Mouse (Mus musculus) limb, embryonic 11.5 days (tissue): ENCODE data around the gene Cyp1a1. TPM values are rescaled to one million over a fixed set of nuclear protein-coding genes. Genes with fewer than 3 reads are reported as not detected.

ENCODE experiments used
- ATAC-seq: fragments of 200-750 bp; cut with Nextera tagmentation; 2 replicates; pipeline ENCODE4 v1.8.0; 2017; ENCODE audit warnings: low read depth; ENCODE audit not compliant: insufficient number of reproducible peaks, low FRiP score, low TSS enrichment
- DNase-seq: peaks from one replicate; pipeline ENCODE4 v3.0.0-alpha.2; 2015; ENCODE audit warnings: low spot score
- H3K27ac ChIP-seq: fragments of 300-500 bp; sonication (generic); replicated peaks from 2 replicates; pipeline ENCODE4 v1.5.1; 2014; ENCODE audit warnings: low read depth, mild to moderate bottlenecking, low read length
- H3K27me3 ChIP-seq: fragments of 300-500 bp; sonication (generic); 2 replicates; pipeline ENCODE4 v1.6.1; 2014; ENCODE audit warnings: mild to moderate bottlenecking, low read length, mixed read lengths; ENCODE audit not compliant: control insufficient read depth, insufficient read depth
- H3K36me3 ChIP-seq: fragments of 300-500 bp; sonication (generic); 2 replicates; pipeline ENCODE4 v1.6.1; 2014; ENCODE audit warnings: mild to moderate bottlenecking, low read length, moderate library complexity, mixed read lengths; ENCODE audit not compliant: control insufficient read depth, insufficient read depth
- H3K4me1 ChIP-seq: fragments of 300-500 bp; sonication (generic); 2 replicates; pipeline ENCODE4 v1.6.1; 2014; ENCODE audit warnings: low read length, mixed read lengths; ENCODE audit not compliant: control insufficient read depth, insufficient read depth
- H3K4me2 ChIP-seq: fragments of 300-500 bp; sonication (generic); 2 replicates; pipeline ENCODE4 v1.6.1; 2014; ENCODE audit warnings: low read depth, mild to moderate bottlenecking, moderate library complexity; ENCODE audit not compliant: severe bottlenecking
- H3K4me3 ChIP-seq: fragments of 300-500 bp; sonication (generic); 2 replicates; pipeline ENCODE4 v1.5.1; 2014; ENCODE audit warnings: low read depth, low read length
- H3K9ac ChIP-seq: fragments of 300-500 bp; sonication (generic); 2 replicates; pipeline ENCODE4 v1.6.1; 2014; ENCODE audit warnings: mild to moderate bottlenecking, low read length
- H3K9me3 ChIP-seq: fragments of 300-500 bp; sonication (generic); 2 replicates; pipeline ENCODE4 v1.6.1; 2016; ENCODE audit warnings: low read length; ENCODE audit not compliant: control insufficient read depth
- WGBS: fragments of 180-500 bp; shearing (Covaris S2); extraction: QIAGEN DNeasy Blood & Tissue Kit; methylation state at CpG from one replicate; pipeline ENCODE4 v1.1.7; 2014; 5-methylcytosine and 5-hydroxymethylcytosine counted together
- polyA plus RNA-seq: library from polyadenylated mRNA; unstranded; fragments of >200 nt; fragmentation: Nextera tagmentation; extraction: Ambion mirVana; gene quantifications from 2 replicates; pipeline ENCODE4 v1.2.1, GENCODE M21; 2014

Gene Cyp1a1
- polyA plus RNA-seq, 1 experiment from 2014 or later = not detected

DNA sequence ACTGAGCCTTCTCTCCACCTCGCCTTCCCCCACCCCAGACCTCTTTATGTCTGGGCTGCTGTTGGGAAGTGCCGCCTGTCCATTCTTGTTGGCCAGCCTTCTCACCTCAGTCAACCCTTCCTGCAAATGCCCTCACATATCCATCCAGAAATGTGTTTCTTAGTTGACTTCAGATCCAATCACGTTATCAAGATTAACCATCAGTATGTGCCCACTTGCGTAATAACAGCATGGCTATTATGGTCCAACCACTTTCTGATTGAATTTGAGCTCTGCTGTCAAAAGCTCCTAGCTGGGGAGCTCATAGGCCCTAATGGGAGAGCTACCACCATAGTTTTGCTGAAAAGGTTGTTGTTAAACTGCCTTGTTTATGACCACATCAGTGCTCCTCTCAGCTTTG, 16.7 kb upstream of the Cyp1a1 start:
- Histone ChIP-seq H3K4me2 (no peak overlapping the region), H3K4me3 (no peak overlapping the region), H3K27ac (no peak overlapping the region), H3K36me3 (no peaks in the 10 kb centered on the region), H3K4me1 (no peaks in the 10 kb centered on the region), H3K9ac (no peak overlapping the region), H3K9me3 (no peaks in the 10 kb centered on the region), H3K27me3 (no peaks in the 10 kb centered on the region)
- DNase-seq = no peak
- 89% methylated on average over 4 of the region's 4 CpGs for WGBS
- no peak for ATAC-seq

GRCm38 (mm10) chr9:57671500-57671899, 16.2 kb upstream of the Cyp1a1 start:
- no peak for DNase-seq
- 82% methylated on average over 5 of the region's 5 CpGs for WGBS
- Histone ChIP-seq H3K9me3 (no peaks in the 10 kb centered on the region), H3K4me1 (no peaks in the 10 kb centered on the region), H3K27ac (no peak overlapping the region), H3K27me3 (no peaks in the 10 kb centered on the region), H3K9ac (no peak overlapping the region), H3K36me3 (no peaks in the 10 kb centered on the region), H3K4me2 (no peak overlapping the region), H3K4me3 (no peak overlapping the region)
- no peak for ATAC-seq

- Histone ChIP-seq H3K36me3 (no peaks in the 10 kb centered on the region), H3K27me3 (no peaks in the 10 kb centered on the region), H3K4me2 (no peak overlapping the region), H3K4me3 (no peak overlapping the region), H3K9ac (no peak overlapping the region), H3K9me3 (no peaks in the 10 kb centered on the region), H3K4me1 (no peaks in the 10 kb centered on the region), H3K27ac (no peak overlapping the region)
- 86% methylated on average over 10 of the region's 10 CpGs for WGBS
- DNase-seq (no peak), ATAC-seq (no peak)
Measured at GRCm38 (mm10) chr9:57681411-57681810, 6.3 kb upstream of the Cyp1a1 start.

- DNase-seq (no peak), ATAC-seq (no peak)
- Histone ChIP-seq H3K36me3 (no peaks in the 10 kb centered on the region), H3K4me2 (no peak within 1 kb of the TSS), H3K4me1 (no peaks in the 10 kb centered on the region), H3K27ac (no peak within 1 kb of the TSS), H3K9ac (no peak within 1 kb of the TSS), H3K9me3 (no peaks in the 10 kb centered on the region), H3K4me3 (no peak within 1 kb of the TSS), H3K27me3 (no peaks in the 10 kb centered on the region)
- WGBS = 76% methylated on average over 5 of the region's 5 CpGs
Measured at GRCm38 (mm10) chr9:57683520-57683919, 4.2 kb upstream of the Cyp1a1 start, which contains the start of gene Cyp1a2. TSS of gene Cyp1a2 (minus strand) at chr9:57683703.

DNA sequence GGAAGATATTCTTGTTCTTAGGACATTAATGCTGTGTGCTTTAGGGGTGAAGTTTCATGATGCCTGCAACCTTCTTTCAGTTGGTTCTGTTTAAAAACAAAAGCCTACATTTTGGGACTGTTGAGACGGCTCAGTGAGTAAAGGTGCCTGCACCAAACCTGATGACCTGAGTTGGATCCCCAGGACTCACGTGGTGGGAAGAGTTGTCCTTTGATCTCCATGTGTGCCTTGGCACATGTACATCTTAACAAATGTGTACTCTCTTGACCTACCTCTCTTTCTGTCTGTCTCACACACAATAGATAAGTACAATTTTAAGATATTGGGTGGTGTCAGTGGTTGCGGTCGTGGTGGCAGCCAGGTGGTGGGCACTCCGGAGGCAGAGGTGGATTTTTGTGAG, 1.7 kb upstream of the Cyp1a1 start:
- Histone ChIP-seq H3K4me1 (no peaks in the 10 kb centered on the region), H3K27me3 (no peaks in the 10 kb centered on the region), H3K36me3 (no peaks in the 10 kb centered on the region), H3K9me3 (no peaks in the 10 kb centered on the region), H3K4me2 (no peak overlapping the region), H3K4me3 (no peak overlapping the region), H3K27ac (no peak overlapping the region), H3K9ac (no peak overlapping the region)
- WGBS = 89% methylated on average over 5 of the region's 5 CpGs
- no peak for ATAC-seq
- no peak for DNase-seq

- DNase-seq (no peak), ATAC-seq (no peak)
- H3K27me3 ChIP-seq = no peaks in the 10 kb centered on the region
- no peaks in the 10 kb centered on the region for H3K9me3 ChIP-seq
- H3K4me3 ChIP-seq = no peak overlapping the region
- 51% methylated on average over 2 of the region's 2 CpGs for WGBS
- H3K9ac ChIP-seq = no peak overlapping the region
- H3K4me1 ChIP-seq = no peaks in the 10 kb centered on the region
- no peak overlapping the region for H3K27ac ChIP-seq
- no peaks in the 10 kb centered on the region for H3K36me3 ChIP-seq
- no peak overlapping the region for H3K4me2 ChIP-seq
Measured at GRCm38 (mm10) chr9:57688158-57688557, 430 bp downstream of the Cyp1a1 start.

DNA sequence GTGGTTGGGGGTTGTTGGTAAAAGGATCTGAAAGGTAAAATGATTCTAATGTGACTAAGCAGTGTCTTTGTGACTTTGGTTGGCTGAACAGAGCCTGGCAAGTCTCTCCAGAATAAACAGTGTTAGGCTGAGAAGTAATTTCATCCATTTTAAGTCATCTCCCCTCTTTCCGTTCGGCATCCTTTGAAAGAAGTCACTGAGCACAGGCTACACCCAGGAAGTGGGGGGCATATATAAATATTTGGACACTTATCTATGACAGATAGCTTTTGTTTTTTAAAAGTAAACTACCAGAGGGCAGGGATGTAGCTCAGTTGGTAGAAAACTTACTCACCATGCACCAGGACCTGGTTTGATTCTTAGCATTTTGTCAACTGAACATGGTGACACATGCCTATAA, 878 bp downstream of the Cyp1a1 start:
- no peak overlapping the region for H3K9ac ChIP-seq
- H3K4me2 ChIP-seq = no peak overlapping the region
- no peak overlapping the region for H3K27ac ChIP-seq
- ATAC-seq (no peak), DNase-seq (no peak)
- 86% methylated on average over 2 of the region's 2 CpGs for WGBS
- no peaks in the 10 kb centered on the region for H3K9me3 ChIP-seq
- H3K4me3 ChIP-seq = no peak overlapping the region
- no peaks in the 10 kb centered on the region for H3K36me3 ChIP-seq
- no peaks in the 10 kb centered on the region for H3K4me1 ChIP-seq
- no peaks in the 10 kb centered on the region for H3K27me3 ChIP-seq

DNA sequence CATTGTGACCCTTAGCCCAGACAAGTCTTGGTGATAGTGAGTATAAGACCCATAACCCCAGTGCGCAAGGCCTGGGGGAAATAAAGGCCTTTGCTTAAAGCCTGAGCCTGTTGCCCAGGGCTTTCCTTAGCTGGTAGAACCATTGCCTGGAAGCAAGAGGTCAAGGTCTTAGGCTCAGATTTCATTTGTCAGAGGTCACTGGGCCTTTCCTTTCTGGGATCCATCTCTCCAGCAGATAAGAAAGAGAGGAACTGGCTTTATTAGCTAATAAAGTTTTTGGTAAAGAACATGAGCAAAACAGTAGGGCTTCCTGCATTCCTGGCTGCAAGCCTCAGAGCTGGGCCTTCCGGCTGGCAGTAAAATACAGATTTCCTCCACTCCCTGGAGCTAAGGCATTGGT, 6.4 kb downstream of the Cyp1a1 start:
- no peak overlapping the region for H3K27ac ChIP-seq
- 70% methylated on average over 2 of the region's 2 CpGs for WGBS
- no peak overlapping the region for H3K9ac ChIP-seq
- no peaks in the 10 kb centered on the region for H3K9me3 ChIP-seq
- H3K36me3 ChIP-seq = no peaks in the 10 kb centered on the region
- H3K27me3 ChIP-seq = peaks cover 23% of the 10 kb centered on the region
- no peak overlapping the region for H3K4me2 ChIP-seq
- ATAC-seq = no peak
- DNase-seq = no peak
- peaks cover 7% of the 10 kb centered on the region; the same call in 1 of the 2 replicates for H3K4me1 ChIP-seq
- no peak overlapping the region for H3K4me3 ChIP-seq
